Mouse (Mus musculus): ENCODE data around the gene Iffo1. TPM values are rescaled to one million over a fixed set of nuclear protein-coding genes. Genes with fewer than 3 reads are reported as not detected.

The Iffo1 gene
- 24.0 TPM for polyA plus RNA-seq (2017; shearing (Covaris generic))

DNA sequence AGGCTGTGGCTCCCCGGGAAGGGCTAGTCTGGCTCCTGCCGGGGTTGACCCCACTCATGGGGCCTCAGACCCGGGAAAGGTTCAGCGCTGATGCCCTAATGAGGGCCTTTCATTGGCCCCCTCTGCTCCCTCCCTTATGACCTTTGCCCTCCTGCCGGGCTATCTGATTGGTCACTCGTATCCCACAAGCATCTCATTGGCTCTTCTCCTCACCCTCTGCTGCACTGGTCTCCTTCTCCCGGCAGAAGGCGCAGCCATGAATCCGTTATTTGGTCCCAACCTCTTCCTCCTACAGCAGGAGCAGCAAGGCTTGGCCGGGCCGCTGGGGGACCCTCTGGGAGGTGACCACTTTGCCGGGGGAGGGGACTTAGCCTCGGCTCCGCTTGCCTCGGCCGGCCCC lies at the start of gene Iffo1:
Gene Iffo1 (plus strand): TSS at position 241 of the 400 bp plus-strand sequence.

DNA sequence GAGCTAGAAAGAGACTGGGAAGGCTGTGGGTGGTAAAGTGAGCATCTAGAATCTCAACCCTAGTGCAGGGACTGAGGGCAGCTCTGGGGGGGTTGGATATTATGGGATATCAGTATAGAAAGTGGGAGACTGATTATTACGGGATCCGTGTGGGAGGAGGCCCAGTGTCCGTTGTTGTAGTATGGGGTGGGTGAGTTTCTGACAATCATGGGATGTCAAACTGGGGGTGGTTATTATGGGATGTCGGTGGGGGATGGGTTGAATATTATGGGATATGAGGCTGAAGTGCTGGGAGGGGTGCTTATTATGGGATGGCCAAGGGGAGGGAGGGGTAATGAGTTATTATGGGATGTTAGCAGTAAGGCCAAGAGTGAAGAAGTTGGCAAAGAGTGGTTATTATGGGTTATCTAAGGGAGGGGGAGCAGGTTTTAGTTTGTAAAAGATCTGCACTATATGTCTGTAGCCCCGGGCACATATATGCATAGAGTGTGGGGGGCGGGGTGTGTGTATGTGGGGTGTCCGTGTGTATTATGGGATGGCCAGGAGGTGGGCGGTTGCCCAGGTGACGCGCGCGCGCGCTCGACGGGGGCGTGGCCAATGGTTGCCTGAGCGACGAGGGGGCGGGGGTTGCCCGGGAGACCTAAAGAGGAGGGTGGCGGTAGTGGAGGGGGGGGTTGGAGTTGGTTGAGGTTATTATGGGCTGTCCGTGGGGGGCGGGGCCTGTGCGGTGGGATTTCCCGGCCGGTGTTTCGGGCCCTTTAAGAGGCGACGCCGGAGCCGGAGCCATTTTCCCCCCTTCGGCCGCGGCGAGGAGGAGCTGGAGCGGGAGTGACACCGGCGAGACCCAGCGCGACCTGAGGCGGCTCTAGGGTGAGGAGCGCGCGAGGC lies 49.4 kb upstream of the Iffo1 start, which contains the start of gene Chd4:
Gene Chd4 (plus strand): TSS at position 591 of the 888 bp plus-strand sequence.

DNA sequence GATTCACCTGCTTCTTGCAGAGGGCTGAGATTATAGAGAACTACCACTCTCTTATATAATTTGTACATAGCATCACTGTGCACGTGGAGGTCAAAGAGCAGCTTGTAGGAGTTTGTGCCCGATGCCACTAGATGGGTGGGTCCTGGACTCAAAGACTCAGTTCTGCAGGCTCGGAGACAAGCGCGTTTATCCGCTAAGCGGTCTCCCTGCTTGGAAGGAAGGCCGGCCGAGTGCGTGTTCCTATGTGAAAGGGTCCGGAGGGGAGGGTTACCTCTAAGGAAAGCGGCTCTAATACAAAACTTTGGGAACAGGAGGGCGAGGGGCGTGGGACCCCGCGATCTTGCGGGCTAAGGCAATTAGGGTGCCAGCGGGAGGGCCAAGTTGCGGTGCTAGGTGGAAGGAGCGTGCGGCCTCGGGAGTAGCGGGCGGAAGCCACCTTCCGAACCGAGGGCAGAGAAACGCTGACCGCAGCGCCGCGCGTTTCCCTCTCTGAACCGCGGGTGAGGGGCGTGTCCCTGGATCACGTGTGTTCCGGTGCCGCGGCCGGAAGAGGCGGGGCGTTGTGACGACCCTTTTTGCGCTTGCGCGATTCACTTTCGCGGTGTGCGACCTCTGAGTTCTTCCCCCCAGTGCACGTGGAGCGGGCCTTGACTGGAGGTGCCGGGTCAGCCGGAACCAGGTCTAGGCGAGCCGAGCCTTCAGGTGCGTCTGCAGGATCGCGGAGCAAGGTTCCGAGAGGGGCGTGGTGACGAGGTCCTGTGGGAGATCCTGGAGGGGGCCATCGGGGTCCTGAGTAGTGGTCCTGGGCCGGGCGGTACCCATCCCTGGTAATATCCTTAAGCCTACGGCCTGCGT lies 13.5 kb upstream of the Iffo1 start, which contains the start of gene Nop2:
Gene Nop2 (plus strand): TSS at position 608 of the 855 bp plus-strand sequence.

DNA sequence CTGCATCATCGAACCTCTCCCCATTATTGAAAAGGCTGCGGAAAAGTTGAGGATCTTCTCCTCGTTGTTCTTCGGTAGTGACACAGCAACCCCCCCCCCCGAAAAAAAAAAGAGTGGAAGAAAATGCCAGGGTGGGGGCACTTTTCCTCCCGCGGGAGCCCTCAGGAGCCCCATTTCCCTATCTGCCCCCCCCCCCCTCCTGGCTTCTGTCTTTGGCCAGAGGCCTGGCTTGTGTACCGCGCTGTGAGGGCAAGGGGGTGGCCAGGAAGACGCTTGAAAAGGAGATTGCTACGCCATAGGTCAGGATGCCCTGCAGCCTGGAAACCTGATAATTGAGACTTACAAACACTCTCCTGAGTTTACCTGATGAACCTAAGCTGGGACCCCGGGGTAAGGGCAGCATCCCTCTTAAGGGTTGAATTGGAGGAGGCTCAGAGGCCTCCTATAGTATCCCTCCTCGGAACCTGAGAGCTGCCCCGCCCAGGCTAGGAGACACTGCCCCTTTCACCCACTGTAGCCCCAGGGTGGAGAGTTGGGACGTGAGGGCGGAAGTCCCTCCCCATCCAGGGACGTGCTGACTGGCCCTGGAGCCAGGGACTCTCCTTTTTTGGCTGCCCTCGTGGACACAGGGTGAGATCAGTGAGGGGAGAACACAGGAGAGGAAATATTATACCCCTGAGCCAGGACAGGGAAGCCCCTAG lies 21.2 kb downstream of the Iffo1 start, which contains the start of gene Gapdh:
Gene Gapdh (minus strand): TSS at position 417 of the 701 bp plus-strand sequence.

DNA sequence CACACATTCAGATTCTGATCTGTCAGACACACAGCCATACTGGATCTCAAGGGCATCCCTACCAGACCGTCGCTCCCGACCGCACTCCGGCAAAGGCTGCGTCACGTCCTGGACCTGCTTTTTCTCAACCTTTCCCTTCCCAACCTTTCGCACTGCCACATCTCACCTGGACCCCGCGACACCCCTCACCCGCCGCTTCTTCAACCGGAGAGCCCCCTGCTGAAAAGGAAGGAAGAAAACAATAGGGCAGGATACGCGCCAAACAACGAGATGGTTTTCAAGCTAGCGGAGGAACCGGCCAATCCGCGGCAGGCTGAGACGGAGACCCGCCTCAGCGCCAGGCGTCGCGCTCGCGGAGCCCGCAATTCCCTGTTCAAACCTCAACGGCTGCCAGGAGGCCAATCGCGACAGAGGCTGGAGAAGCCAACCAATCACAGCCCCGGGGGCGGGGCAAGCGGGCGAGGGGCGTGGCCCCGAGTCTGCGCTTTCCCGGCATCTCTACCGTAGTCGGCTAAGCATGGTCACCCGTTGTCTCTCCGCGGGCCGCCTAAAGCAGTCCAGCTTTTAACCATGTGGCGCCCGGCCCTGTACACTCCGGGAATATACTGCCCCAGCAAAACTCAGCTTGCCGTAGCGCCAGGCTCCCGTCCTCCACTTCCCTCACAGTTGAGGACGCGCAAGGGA lies 46.4 kb downstream of the Iffo1 start, which contains the start of the genes Ncapd2 and Mrpl51:
Gene Ncapd2 (minus strand): TSS at position 370 of the 684 bp plus-strand sequence.
Gene Mrpl51 (plus strand): TSS at position 470 of the 684 bp plus-strand sequence.

Other genes starting within 250 kb of the Iffo1 start
- 3.4 TPM for gene Lag3, start 233.5 kb upstream of the Iffo1 start, polyA plus RNA-seq (2017; shearing (Covaris generic))
- gene Ptms, start 225.1 kb upstream of the Iffo1 start, polyA plus RNA-seq (2017; shearing (Covaris generic)) = 36.6 TPM
- 200 TPM for gene Mlf2, start 213.9 kb upstream of the Iffo1 start, polyA plus RNA-seq (2017; shearing (Covaris generic))
- gene Cops7a, start 179.7 kb upstream of the Iffo1 start, polyA plus RNA-seq (2017; shearing (Covaris generic)) = 84.6 TPM
- 0.48 TPM for gene Pianp, start 148.5 kb upstream of the Iffo1 start, polyA plus RNA-seq (2017; shearing (Covaris generic))
- 73.2 TPM for gene Zfp384, start 136.1 kb upstream of the Iffo1 start, polyA plus RNA-seq (2017; shearing (Covaris generic))
- 98.8 TPM for gene Ing4, start 105.5 kb upstream of the Iffo1 start, polyA plus RNA-seq (2017; shearing (Covaris generic))
- 18.6 TPM for gene Acrbp, start 95.6 kb upstream of the Iffo1 start, polyA plus RNA-seq (2017; shearing (Covaris generic))
- gene Lpar5, start 77.3 kb upstream of the Iffo1 start, polyA plus RNA-seq (2017; shearing (Covaris generic)) = 22.7 TPM
- gene Chd4, start 49.3 kb upstream of the Iffo1 start, polyA plus RNA-seq (2017; shearing (Covaris generic)) = 61.1 TPM
- gene Nop2, start 13.3 kb upstream of the Iffo1 start, polyA plus RNA-seq (2017; shearing (Covaris generic)) = 54.0 TPM
- gene Gapdh, start 21.2 kb downstream of the Iffo1 start, polyA plus RNA-seq (2017; shearing (Covaris generic)) = 231 TPM
- gene Ncapd2, start 46.5 kb downstream of the Iffo1 start, polyA plus RNA-seq (2017; shearing (Covaris generic)) = 23.5 TPM
- gene Mrpl51, start 46.6 kb downstream of the Iffo1 start, polyA plus RNA-seq (2017; shearing (Covaris generic)) = 89.7 TPM
- 56.3 TPM for gene Vamp1, start 70.3 kb downstream of the Iffo1 start, polyA plus RNA-seq (2017; shearing (Covaris generic))
- 105 TPM for gene Tapbpl, start 86.6 kb downstream of the Iffo1 start, polyA plus RNA-seq (2017; shearing (Covaris generic))
- 602 TPM for gene Cd27, start 91.8 kb downstream of the Iffo1 start, polyA plus RNA-seq (2017; shearing (Covaris generic))
- gene Tuba3a, start 140.8 kb downstream of the Iffo1 start, polyA plus RNA-seq (2017; shearing (Covaris generic)) = 1.3 TPM
- gene Ltbr, start 168.6 kb downstream of the Iffo1 start, polyA plus RNA-seq (2017; shearing (Covaris generic)) = 0.17 TPM
- 0.22 TPM for gene Scnn1a, start 175.4 kb downstream of the Iffo1 start, polyA plus RNA-seq (2017; shearing (Covaris generic))
- gene Tnfrsf1a, start 204.1 kb downstream of the Iffo1 start, polyA plus RNA-seq (2017; shearing (Covaris generic)) = 40.9 TPM
- 0.12 TPM for gene Plekhg6, start 235.6 kb downstream of the Iffo1 start, polyA plus RNA-seq (2017; shearing (Covaris generic))